Mouse (Mus musculus): ENCODE data around the gene Ak1. TPM values are rescaled to one million over a fixed set of nuclear protein-coding genes. Genes with fewer than 3 reads are reported as not detected.

Gene Ak1
- polyA plus RNA-seq, 1 experiment from 2014 or later: 79.6 TPM

DNA sequence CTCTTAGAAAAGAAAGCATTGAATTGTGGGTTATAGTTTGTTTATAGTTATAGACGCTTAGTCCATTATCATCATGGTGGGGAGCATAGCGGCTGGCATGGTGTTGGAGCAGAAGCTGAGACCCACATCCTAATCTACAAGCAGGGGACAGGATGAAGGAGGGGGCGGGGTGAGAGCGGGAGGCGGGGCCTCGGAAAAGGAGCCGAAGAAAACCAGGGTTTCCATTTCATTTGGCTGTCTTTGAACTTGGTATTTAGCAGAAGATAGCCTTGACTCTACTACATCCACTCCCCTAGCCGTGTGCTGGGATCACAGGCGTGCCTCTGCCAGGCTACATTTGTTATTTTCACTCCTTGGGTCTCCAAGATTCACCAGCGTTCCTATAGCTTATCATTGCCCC is 16.9 kb upstream of the Ak1 start:
- Histone ChIP-seq H3K9ac (replicated peaks) (no peak overlapping the region), H3K27me3 (no peaks in the 10 kb centered on the region), H3K4me3 (no peak overlapping the region), H3K4me2 (replicated peaks) (no peak overlapping the region), H3K27ac (replicated peaks) (no peak overlapping the region), H3K4me1 (peaks cover 26% of the 10 kb centered on the region), H3K36me3 (no peaks in the 10 kb centered on the region), H3K9me3 (no peaks in the 10 kb centered on the region)
- ATAC-seq (replicated peaks): no peak
- WGBS: 54% methylated on average over 10 of the region's 10 CpGs

- Histone ChIP-seq H3K36me3 (no peaks in the 10 kb centered on the region), H3K9ac (replicated peaks) (peak overlapping the region; percentile 79), H3K27ac (replicated peaks) (no peak overlapping the region), H3K4me3 (peak overlapping the region; percentile 82), H3K4me2 (replicated peaks) (peak overlapping the region; percentile 93), H3K4me1 (peaks cover 32% of the 10 kb centered on the region), H3K9me3 (no peaks in the 10 kb centered on the region), H3K27me3 (no peaks in the 10 kb centered on the region)
- ATAC-seq (replicated peaks): peak; percentile 85
- WGBS: 11% methylated on average over 55 of the region's 55 CpGs
Observed at GRCm38 (mm10) chr2:32606161-32607142, 15.1 kb upstream of the Ak1 start.

DNA sequence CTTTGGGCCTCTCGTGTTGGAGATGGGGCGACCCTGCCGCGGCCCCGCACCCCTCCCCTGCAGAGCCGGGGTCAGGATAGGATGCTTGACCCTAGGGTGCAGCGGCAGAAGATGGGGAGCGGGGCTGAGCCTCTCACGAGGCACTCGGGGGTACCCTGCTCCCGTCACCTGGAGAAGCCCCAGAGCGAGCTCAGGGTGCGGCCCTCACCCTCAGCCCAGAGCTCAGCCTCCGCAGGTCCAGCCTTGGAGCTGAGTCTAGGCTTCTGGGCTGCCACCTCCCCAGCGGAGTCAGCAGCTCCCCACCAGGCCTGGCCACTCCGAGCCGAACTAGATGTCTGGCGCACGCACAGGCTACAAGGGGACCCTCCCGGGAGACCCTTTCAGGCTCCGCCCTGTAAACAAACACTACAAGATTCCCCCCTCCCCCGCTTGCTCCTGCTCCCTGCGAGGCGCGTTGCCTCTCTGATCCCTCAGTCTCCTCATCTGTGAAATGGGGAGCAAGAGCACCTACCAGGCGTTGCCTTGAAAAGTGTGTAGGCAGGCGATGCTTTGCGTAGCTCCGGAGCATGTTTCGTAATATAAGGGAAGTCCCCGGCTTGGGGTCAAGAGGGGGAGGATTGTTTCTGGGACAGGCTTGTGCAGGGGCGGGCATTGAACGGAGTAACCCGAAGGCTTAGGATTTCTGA is 14.2 kb upstream of the Ak1 start:
- Histone ChIP-seq H3K9me3 (no peaks in the 10 kb centered on the region), H3K4me2 (replicated peaks) (peak overlapping the region; percentile 93), H3K36me3 (no peaks in the 10 kb centered on the region), H3K27me3 (no peaks in the 10 kb centered on the region), H3K9ac (replicated peaks) (peak overlapping the region; percentile 79), H3K4me3 (peak overlapping the region; percentile 82), H3K4me1 (peaks cover 31% of the 10 kb centered on the region), H3K27ac (replicated peaks) (no peak overlapping the region)
- peak; percentile 55 for ATAC-seq (replicated peaks)
- 7% methylated on average over 34 of the region's 34 CpGs for WGBS

- Histone ChIP-seq H3K9ac (replicated peaks) (no peak overlapping the region), H3K27me3 (no peaks in the 10 kb centered on the region), H3K4me2 (replicated peaks) (peak overlapping the region; percentile 93), H3K9me3 (no peaks in the 10 kb centered on the region), H3K4me3 (peak overlapping the region; percentile 82), H3K27ac (replicated peaks) (no peak overlapping the region), H3K4me1 (peaks cover 27% of the 10 kb centered on the region), H3K36me3 (no peaks in the 10 kb centered on the region)
- 10% methylated on average over 25 of the region's 25 CpGs for WGBS
- ATAC-seq (replicated peaks): 0 out of 2 replicates have a peak, but pooled peaks have one; percentile 18
Observed at GRCm38 (mm10) chr2:32608141-32608777, 13.3 kb upstream of the Ak1 start.

DNA sequence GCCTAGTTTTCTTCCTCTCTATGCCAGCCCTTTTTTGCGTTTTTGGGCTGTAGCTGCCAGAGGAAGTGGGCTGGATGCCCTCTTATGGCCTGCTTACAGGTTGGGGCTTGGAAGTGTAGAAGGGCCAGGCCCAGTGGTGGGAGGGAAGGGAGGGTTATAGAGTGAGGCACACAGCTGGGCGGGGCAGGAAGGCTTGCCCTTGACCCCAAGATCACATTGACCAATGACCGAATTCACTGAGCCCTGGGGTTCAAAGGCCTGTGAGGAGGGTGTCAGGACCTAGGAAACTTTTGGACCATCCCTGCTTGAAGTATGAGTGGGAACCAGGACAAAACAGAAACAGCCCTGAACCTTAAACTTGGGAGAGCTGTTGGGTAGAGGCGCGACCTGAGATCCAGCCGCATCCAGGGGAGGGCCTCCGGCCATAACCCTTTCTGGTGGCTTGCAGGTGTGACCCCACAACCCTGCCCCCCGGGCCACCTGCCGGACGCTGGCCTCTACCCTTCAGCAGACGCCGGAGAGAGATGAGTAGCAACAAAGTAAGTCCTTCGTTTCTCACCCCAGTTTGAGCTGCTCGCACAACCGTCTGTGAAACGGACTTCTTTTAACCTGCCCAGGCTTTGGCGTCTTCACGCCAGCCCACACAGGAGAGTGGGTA is 12.7 kb upstream of the Ak1 start:
- Histone ChIP-seq H3K36me3 (no peaks in the 10 kb centered on the region), H3K4me3 (peak overlapping the region; percentile 82), H3K27ac (replicated peaks) (no peak overlapping the region), H3K4me2 (replicated peaks) (peak overlapping the region; percentile 93), H3K9me3 (no peaks in the 10 kb centered on the region), H3K9ac (replicated peaks) (no peak overlapping the region), H3K4me1 (peaks cover 27% of the 10 kb centered on the region), H3K27me3 (no peaks in the 10 kb centered on the region)
- ATAC-seq (replicated peaks): no peak
- whole genome bisulfite sequencing: 50% methylated on average over 18 of the region's 18 CpGs

GRCm38 (mm10) chr2:32610610-32611229 is 10.8 kb upstream of the Ak1 start:
- ATAC-seq (replicated peaks): no peak
- H3K4me2 ChIP-seq (replicated peaks): peak overlapping the region; percentile 42
- no peak overlapping the region for H3K9ac ChIP-seq (replicated peaks)
- 15% methylated on average over 23 of the region's 23 CpGs for WGBS
- H3K36me3 ChIP-seq: no peaks in the 10 kb centered on the region
- no peaks in the 10 kb centered on the region for H3K27me3 ChIP-seq
- peaks cover 27% of the 10 kb centered on the region for H3K4me1 ChIP-seq
- no peaks in the 10 kb centered on the region for H3K9me3 ChIP-seq
- peak overlapping the region; percentile 37 for H3K4me3 ChIP-seq
- H3K27ac ChIP-seq (replicated peaks): no peak overlapping the region

DNA sequence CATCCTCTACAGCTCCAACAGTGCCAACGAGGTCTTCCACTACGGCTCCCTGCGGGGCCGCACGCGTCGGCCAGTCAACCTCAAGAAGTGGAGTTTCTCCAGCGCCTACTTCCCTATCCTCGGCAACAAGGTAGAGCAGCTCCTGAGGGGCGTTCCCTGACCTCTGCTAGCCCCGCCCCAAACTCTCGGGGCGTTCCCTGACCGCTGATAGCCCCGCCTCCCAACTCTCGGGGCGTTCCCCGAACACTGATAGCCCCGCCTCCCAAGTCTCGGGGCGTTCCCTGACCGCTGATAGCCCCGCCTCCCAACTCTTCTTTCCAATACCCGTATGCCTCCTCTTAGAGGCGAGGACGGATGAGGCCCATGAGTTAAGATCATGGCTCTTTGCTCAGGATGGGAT is 9.3 kb upstream of the Ak1 start:
- H3K4me1 ChIP-seq: peaks cover 20% of the 10 kb centered on the region
- no peaks in the 10 kb centered on the region for H3K27me3 ChIP-seq
- no peak overlapping the region for H3K4me2 ChIP-seq (replicated peaks)
- H3K4me3 ChIP-seq: no peak overlapping the region
- no peak for ATAC-seq (replicated peaks)
- H3K9ac ChIP-seq (replicated peaks): no peak overlapping the region
- whole genome bisulfite sequencing: 76% methylated on average over 26 of the region's 26 CpGs
- no peaks in the 10 kb centered on the region for H3K9me3 ChIP-seq
- H3K36me3 ChIP-seq: no peaks in the 10 kb centered on the region
- H3K27ac ChIP-seq (replicated peaks): no peak overlapping the region

DNA sequence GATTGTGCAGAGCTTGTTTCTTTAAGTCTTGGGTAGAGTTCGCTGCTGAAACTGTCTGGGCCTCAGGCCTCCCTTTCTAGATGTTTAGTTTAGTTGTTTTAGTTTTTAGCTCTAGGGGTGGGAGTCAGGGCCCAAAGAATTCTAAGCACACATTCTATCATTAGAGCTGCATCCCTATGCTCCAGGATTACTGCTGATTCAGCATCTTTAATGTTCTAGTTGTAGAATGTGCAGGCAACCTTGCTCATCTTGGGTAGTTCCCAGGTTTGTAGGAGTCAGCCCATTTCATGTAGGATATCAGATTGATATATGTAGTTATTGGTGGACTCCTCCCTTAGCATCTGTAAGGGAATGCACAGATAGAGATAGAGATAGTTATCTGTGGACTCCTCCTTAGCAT is 4.4 kb upstream of the Ak1 start:
- 91% methylated on average over 1 of the region's 1 CpGs for WGBS
- H3K4me2 ChIP-seq (replicated peaks): no peak overlapping the region

DNA sequence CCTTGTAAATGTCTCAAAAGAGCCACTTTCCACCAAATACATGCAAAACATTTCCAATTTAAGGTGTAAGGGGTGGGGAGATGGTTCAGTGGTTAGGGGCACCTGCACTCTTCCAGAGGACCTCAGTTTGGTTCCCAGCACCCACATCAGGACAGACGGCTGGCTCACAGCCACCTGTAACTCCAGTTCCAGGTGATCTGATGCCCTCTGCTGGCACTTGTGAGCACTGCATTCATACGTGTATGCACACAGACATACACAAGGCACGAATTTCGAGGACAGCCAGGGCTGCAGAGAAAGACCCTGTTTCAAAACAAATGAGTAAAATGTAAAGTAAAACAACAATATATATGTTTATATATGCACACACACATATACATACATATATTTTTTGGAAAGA is 4.0 kb upstream of the Ak1 start:
- no peaks in the 10 kb centered on the region for H3K27me3 ChIP-seq
- WGBS: 94% methylated on average over 4 of the region's 4 CpGs
- no peak for ATAC-seq (replicated peaks)

More for the DNA sequence above, 4.4 kb upstream of the Ak1 start:
- Histone ChIP-seq H3K36me3 (no peaks in the 10 kb centered on the region), H3K27me3 (no peaks in the 10 kb centered on the region), H3K9ac (replicated peaks) (no peak overlapping the region), H3K9me3 (no peaks in the 10 kb centered on the region), H3K27ac (replicated peaks) (no peak overlapping the region), H3K4me1 (0 out of 2 replicates have a peak, but pooled peaks cover 9% of the 10 kb centered on the region), H3K4me3 (no peak overlapping the region)
- ATAC-seq (replicated peaks): no peak

GRCm38 (mm10) chr2:32618051-32618450 is 3.5 kb upstream of the Ak1 start:
- no peak overlapping the region for H3K9ac ChIP-seq (replicated peaks)
- WGBS: 73% methylated on average over 9 of the region's 9 CpGs
- no peak for ATAC-seq (replicated peaks)
- no peaks in the 10 kb centered on the region for H3K27me3 ChIP-seq
- H3K36me3 ChIP-seq: no peaks in the 10 kb centered on the region
- H3K27ac ChIP-seq (replicated peaks): no peak overlapping the region
- H3K9me3 ChIP-seq: no peaks in the 10 kb centered on the region
- H3K4me2 ChIP-seq (replicated peaks): no peak overlapping the region
- H3K4me3 ChIP-seq: no peak overlapping the region
- H3K4me1 ChIP-seq: 0 out of 2 replicates have a peak, but pooled peaks cover 9% of the 10 kb centered on the region

More for the DNA sequence above, 4.0 kb upstream of the Ak1 start:
- Histone ChIP-seq H3K36me3 (no peaks in the 10 kb centered on the region), H3K9me3 (no peaks in the 10 kb centered on the region), H3K9ac (replicated peaks) (no peak overlapping the region), H3K4me3 (no peak overlapping the region), H3K4me1 (0 out of 2 replicates have a peak, but pooled peaks cover 9% of the 10 kb centered on the region), H3K27ac (replicated peaks) (no peak overlapping the region), H3K4me2 (replicated peaks) (no peak overlapping the region)

All from forebrain, embryonic 15.5 days (tissue).